In genomic region chr13:23710374-23711089, GRCm38 (mm10) we compare ENCODE assay signal across 8 mouse cellular contexts. TPM values are rescaled to one million over a fixed set of nuclear protein-coding genes. Genes with fewer than 3 reads are reported as not detected.
DNase-seq lines count a peak whose midpoint lies in the region; ATAC-seq lines count a peak whose summit lies in the region.

Gene Hfe, minus strand, starts transcription at chr13:23710854.

- peak; percentile 26 for DNase-seq in 3T3-L1 (ENCODE audit: low read depth, low spot score)
- peak; percentile 83 for DNase-seq in Muller cell, postnatal 12 days (ENCODE audit: inconsistent ontology term)
- DNase-seq in lung, postnatal 14 days = peak; percentile 58
- DNase-seq in ovary, postnatal 36 days (ENCODE audit: low spot score) = peak; percentile 55
- peak; percentile 47 for DNase-seq in yolk sac, embryonic 10.5 days (ENCODE audit: low spot score)

- WGBS in embryonic facial prominence, embryonic 13.5 days = 3% methylated on average over 17 of the region's 17 CpGs
- WGBS in heart, embryonic 11.5 days (ENCODE audit: insufficient replicate concordance) = 3% methylated on average over 17 of the region's 17 CpGs
- WGBS in kidney, embryonic 14.5 days = 3% methylated on average over 17 of the region's 17 CpGs

- H3K9me3 ChIP-seq in embryonic facial prominence, embryonic 13.5 days = no peaks in the 10 kb centered on the region
- no peaks in the 10 kb centered on the region for H3K9me3 ChIP-seq in heart, embryonic 11.5 days (replicated peaks; ENCODE audit: control insufficient read depth, low read length)
- H3K9me3 ChIP-seq in kidney, embryonic 14.5 days (ENCODE audit: control insufficient read depth, low read length) = no peaks in the 10 kb centered on the region

- no peaks in the 10 kb centered on the region for H3K27me3 ChIP-seq in embryonic facial prominence, embryonic 13.5 days
- H3K27me3 ChIP-seq in heart, embryonic 11.5 days (ENCODE audit: control insufficient read depth, insufficient read depth, low read length) = no peaks in the 10 kb centered on the region
- no peaks in the 10 kb centered on the region for H3K27me3 ChIP-seq in kidney, embryonic 14.5 days (ENCODE audit: control insufficient read depth, insufficient read depth, low read length)

- H3K27ac ChIP-seq in embryonic facial prominence, embryonic 13.5 days = peak within 1 kb of the TSS; percentile 49; the same call in 1 of the 2 replicates
- 0 out of 2 replicates have a peak within 1 kb of the TSS, but pooled peaks have one; percentile 41 for H3K27ac ChIP-seq in heart, embryonic 11.5 days (ENCODE audit: low read depth, low read length)
- H3K27ac ChIP-seq in kidney, embryonic 14.5 days (ENCODE audit: low read depth, low read length) = no peak within 1 kb of the TSS

- peak within 1 kb of the TSS; percentile 46 for H3K4me3 ChIP-seq in embryonic facial prominence, embryonic 13.5 days
- peak within 1 kb of the TSS; percentile 42 for H3K4me3 ChIP-seq in heart, embryonic 11.5 days (ENCODE audit: low read depth, low read length)
- H3K4me3 ChIP-seq in kidney, embryonic 14.5 days (ENCODE audit: low read length) = peak within 1 kb of the TSS; percentile 36

- H3K4me1 ChIP-seq in embryonic facial prominence, embryonic 13.5 days = peaks cover 16% of the 10 kb centered on the region
- 0 out of 2 replicates have a peak, but pooled peaks cover 9% of the 10 kb centered on the region for H3K4me1 ChIP-seq in heart, embryonic 11.5 days (ENCODE audit: control insufficient read depth, insufficient read depth, low read length)
- no peaks in the 10 kb centered on the region for H3K4me1 ChIP-seq in kidney, embryonic 14.5 days (ENCODE audit: control insufficient read depth, insufficient read depth, low read length)

- H3K4me2 ChIP-seq in embryonic facial prominence, embryonic 13.5 days = peak within 1 kb of the TSS; percentile 73
- H3K4me2 ChIP-seq in heart, embryonic 11.5 days = peak within 1 kb of the TSS; percentile 71
- H3K4me2 ChIP-seq in kidney, embryonic 14.5 days (replicated peaks; ENCODE audit: low read depth, low read length) = peak within 1 kb of the TSS; percentile 64

- no peaks in the 10 kb centered on the region for H3K36me3 ChIP-seq in embryonic facial prominence, embryonic 13.5 days
- H3K36me3 ChIP-seq in heart, embryonic 11.5 days (ENCODE audit: control insufficient read depth, insufficient read depth, low read length) = no peaks in the 10 kb centered on the region
- no peaks in the 10 kb centered on the region for H3K36me3 ChIP-seq in kidney, embryonic 14.5 days (ENCODE audit: control insufficient read depth, insufficient read depth, low read length)

- ATAC-seq in embryonic facial prominence, embryonic 13.5 days (ENCODE audit: insufficient number of reproducible peaks, insufficient read depth, low FRiP score, low TSS enrichment, low read depth) = no peak
- ATAC-seq in heart, embryonic 11.5 days (replicated peaks; ENCODE audit: insufficient number of reproducible peaks, low FRiP score, low TSS enrichment) = no peak
- peak; percentile 71; the same call in 1 of the 2 replicates for ATAC-seq in kidney, embryonic 14.5 days (ENCODE audit: low FRiP score, low TSS enrichment)

- H3K9ac ChIP-seq in embryonic facial prominence, embryonic 13.5 days = peak within 1 kb of the TSS; percentile 71
- H3K9ac ChIP-seq in heart, embryonic 11.5 days (ENCODE audit: low read depth, low read length) = peak within 1 kb of the TSS; percentile 71
- peak within 1 kb of the TSS; percentile 63 for H3K9ac ChIP-seq in kidney, embryonic 14.5 days (ENCODE audit: low read depth, low read length)

RNA-seq across cellular contexts. Expression of gene Hfe, which starts in this region (rescaled TPM):
- 5.1 and 6.5 TPM in 2 replicates for polyA plus RNA-seq in embryonic facial prominence, embryonic 13.5 days (2015; fragmentation: Nextera tagmentation; extraction: Ambion mirVana)
- 8.2 and 9.9 TPM in 2 replicates for polyA plus RNA-seq in heart, embryonic 11.5 days (2014; fragmentation: Nextera tagmentation; extraction: Ambion mirVana)
- polyA plus RNA-seq in kidney, embryonic 14.5 days (2014; fragmentation: Nextera tagmentation; extraction: Ambion mirVana) = 6.0 and 7.6 TPM in 2 replicates

Comparison
In these comparisons a context has a peak if more than half of its experiments do, and no peak if none do; other contexts are left out.
1. DNase-seq: peak in every context shown above with its lines; median percentile 83 in Muller cell, postnatal 12 days; 58 in lung, postnatal 14 days; 55 in ovary, postnatal 36 days; 47 in yolk sac, embryonic 10.5 days; 26 in 3T3-L1.